Mouse (Mus musculus) brain, embryonic 14.5 days (tissue): Measurements from ENCODE around the gene Layn.

Experiments
- CTCF ChIP-seq: fragments of 200-500 bp; IDR thresholded peaks from 2 replicates; pipeline ENCODE4 v1.5.1; 2012; ENCODE audit warnings: inconsistent platforms, mild to moderate bottlenecking, moderate library complexity, borderline replicate concordance; ENCODE audit not compliant: insufficient read depth, insufficient read length; ENCODE audit errors: extremely low read depth
- POLR2A ChIP-seq: fragments of 200-500 bp; IDR thresholded peaks from 2 replicates; pipeline ENCODE4 v1.6.1; 2012; ENCODE audit warnings: mild to moderate bottlenecking, inconsistent platforms, borderline replicate concordance; ENCODE audit not compliant: poor library complexity, insufficient read depth, insufficient read length, severe bottlenecking; ENCODE audit errors: extremely low read depth

DNA sequence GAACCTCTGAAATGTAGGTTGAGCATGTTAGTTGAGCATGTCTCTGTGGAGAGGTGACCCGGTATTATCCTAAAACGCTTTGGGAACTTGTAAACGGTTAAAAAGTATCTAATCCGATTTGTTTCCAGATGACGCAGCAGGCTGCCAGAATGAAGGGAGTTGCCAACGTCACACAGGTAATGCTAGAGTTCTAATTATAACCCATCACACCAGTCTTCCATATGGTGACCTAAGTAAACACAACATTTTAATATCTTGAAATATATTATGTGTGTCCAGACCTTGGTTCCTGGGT is 67.3 kb downstream of the Layn start:
- TF ChIP-seq CTCF = no peak
- TF ChIP-seq POLR2A = no peak
